Mouse (Mus musculus) ES-E14 (cell line): ENCODE results near the gene Erp27. TPM values are rescaled to one million over a fixed set of nuclear protein-coding genes. Genes with fewer than 3 reads are reported as not detected.
"Not testable (repeated sequence)": the region's sequence is repeated elsewhere in the genome, so short reads cannot be mapped to it uniquely, and the experiment has no call there.

Source experiments
- DNase-seq: peaks from one replicate; pipeline ENCODE4 v3.0.0-alpha.2; 2013; ENCODE audit warnings: low read depth, low spot score
- H3K27ac ChIP-seq: 2 replicates; pipeline ENCODE4 v1.5.1; 2012; ENCODE audit warnings: low read depth, mild to moderate bottlenecking, low read length, moderate library complexity, mixed read lengths; ENCODE audit not compliant: poor library complexity, insufficient read depth, severe bottlenecking
- H3K36me3 ChIP-seq: 2 replicates; pipeline ENCODE4 v1.6.1; 2012; ENCODE audit warnings: mild to moderate bottlenecking, low read length, moderate library complexity, mixed read lengths; ENCODE audit not compliant: control insufficient read depth, poor library complexity, insufficient read depth, severe bottlenecking
- H3K4me1 ChIP-seq, 2 experiments: fragments of 150-350 bp in 1 of 2; sonication (generic) in 1 of 2; 2 replicates each; pipeline ENCODE4 v1.6.1; 2012; ENCODE audit warnings: low read length in 2 of 2, mild to moderate bottlenecking in 1 of 2, mixed read lengths in 1 of 2; ENCODE audit not compliant: control insufficient read depth in 2 of 2, insufficient read depth in 2 of 2, poor library complexity in 1 of 2
- H3K4me3 ChIP-seq, 2 experiments: fragments of 150-350 bp in 1 of 2; sonication (generic) in 1 of 2; 2 replicates each; pipeline ENCODE4 v1.5.1; 2012; ENCODE audit warnings: low read length in 2 of 2, low read depth in 1 of 2, mild to moderate bottlenecking in 1 of 2, mixed read lengths in 1 of 2; ENCODE audit not compliant: insufficient read depth in 1 of 2, poor library complexity in 1 of 2, severe bottlenecking in 1 of 2
- H3K9ac ChIP-seq: 2 replicates; pipeline ENCODE4 v1.6.1; 2012; ENCODE audit warnings: low read depth, mild to moderate bottlenecking, low read length, mixed read lengths; ENCODE audit not compliant: poor library complexity, insufficient read depth, severe bottlenecking
- H3K9me3 ChIP-seq: fragments of 150-350 bp; sonication (generic); 2 replicates; pipeline ENCODE4 v1.6.1; 2012; ENCODE audit warnings: low read depth, mild to moderate bottlenecking, low read length; ENCODE audit not compliant: control insufficient read depth, insufficient read depth
- CHD2 ChIP-seq: IDR thresholded peaks from 2 replicates; pipeline ENCODE4 v1.6.1; 2014; ENCODE audit warnings: mild to moderate bottlenecking, low read depth, low read length, inconsistent platforms
- HCFC1 ChIP-seq: IDR thresholded peaks from 2 replicates; pipeline ENCODE4 v1.6.1; 2012; ENCODE audit warnings: low read length, inconsistent platforms, borderline replicate concordance; ENCODE audit not compliant: insufficient read depth
- MAFK ChIP-seq: IDR thresholded peaks from 2 replicates; pipeline ENCODE4 v1.6.1; 2014; ENCODE audit warnings: mild to moderate bottlenecking, low read depth, low read length, inconsistent platforms; ENCODE audit not compliant: insufficient read depth
- ZC3H11A ChIP-seq: IDR thresholded peaks from 2 replicates; pipeline ENCODE4 v1.6.1; 2012; ENCODE audit warnings: low read depth, mild to moderate bottlenecking, inconsistent platforms, low read length, borderline replicate concordance
- ZNF384 ChIP-seq: IDR thresholded peaks from 2 replicates; pipeline ENCODE4 v1.6.1; 2012; ENCODE audit warnings: low read depth, low read length, inconsistent platforms
- in situ Hi-C, 2 experiments: fragments of 600-800 bp; cut with MboI; formaldehyde crosslinking; loops; one replicate each; pipeline ENCODE4 v1.15.1; 2025; ENCODE audit warnings: low sequenced_read_pairs in 2 of 2, inconsistent platforms in 1 of 2; ENCODE audit not compliant: unreplicated experiment in 2 of 2
- total RNA-seq: library from RNA; depleted of rRNA; stranded (reverse); fragments of 300-350 nt; gene quantifications from 2 replicates; pipeline ENCODE4 v1.2.3, GENCODE M21; 2012

The Erp27 gene
- total RNA-seq, 1 experiment: not detected

GRCm38 (mm10) chr6:136889067-136889466, 32.9 kb downstream of the Erp27 start:
- TF ChIP-seq MAFK: no peak
- TF ChIP-seq ZC3H11A: no peak
- TF ChIP-seq CHD2: no peak
- TF ChIP-seq HCFC1: no peak
- no peak for TF ChIP-seq ZNF384
- H3K4me3 ChIP-seq: no peak overlapping the region
- in situ Hi-C loops: no loop called here

GRCm38 (mm10) chr6:136887854-136888253, 34.1 kb downstream of the Erp27 start:
- no peaks in the 10 kb centered on the region for H3K4me1 ChIP-seq
- no peak overlapping the region for H3K4me3 ChIP-seq
- H3K36me3 ChIP-seq: no peaks in the 10 kb centered on the region
- no peak for DNase-seq
- no peak overlapping the region for H3K9ac ChIP-seq
- in situ Hi-C loops: no loop called here
- no peak for TF ChIP-seq MAFK
- no peak for TF ChIP-seq ZNF384
- no peak for TF ChIP-seq HCFC1
- TF ChIP-seq ZC3H11A: no peak
- no peak for TF ChIP-seq CHD2
- no peak overlapping the region for H3K27ac ChIP-seq
- no peaks in the 10 kb centered on the region for H3K9me3 ChIP-seq

More at GRCm38 (mm10) chr6:136889067-136889466, 32.9 kb downstream of the Erp27 start:
- DNase-seq: no peak
- no peaks in the 10 kb centered on the region for H3K9me3 ChIP-seq
- H3K36me3 ChIP-seq: no peaks in the 10 kb centered on the region
- no peak overlapping the region for H3K27ac ChIP-seq
- H3K4me1 ChIP-seq: no peaks in the 10 kb centered on the region
- H3K9ac ChIP-seq: no peak overlapping the region

- H3K9me3 ChIP-seq, H3K36me3 ChIP-seq, in situ Hi-C loops, H3K9ac ChIP-seq, H3K4me1 ChIP-seq, DNase-seq, H3K27ac ChIP-seq, H3K4me3 ChIP-seq: not testable (repeated sequence)
Measured at GRCm38 (mm10) chr6:136884766-136885165, 37.2 kb downstream of the Erp27 start.

- Histone ChIP-seq H3K9me3 (no peaks in the 10 kb centered on the region), H3K27ac (no peak overlapping the region), H3K36me3 (no peaks in the 10 kb centered on the region), H3K4me3 (no peak overlapping the region), H3K4me1 (no peaks in the 10 kb centered on the region), H3K9ac (no peak overlapping the region)
- DNase-seq: no peak
- in situ Hi-C loops: no loop called here
- TF ChIP-seq HCFC1 (no peak), ZC3H11A (no peak), MAFK (no peak)
Measured at GRCm38 (mm10) chr6:136883961-136884360, 38.0 kb downstream of the Erp27 start.

GRCm38 (mm10) chr6:136883431-136883915, 38.5 kb downstream of the Erp27 start:
- no peaks in the 10 kb centered on the region for H3K9me3 ChIP-seq
- no peaks in the 10 kb centered on the region for H3K36me3 ChIP-seq
- H3K9ac ChIP-seq: no peak overlapping the region
- H3K4me3 ChIP-seq: no peak overlapping the region
- H3K27ac ChIP-seq: no peak overlapping the region
- TF ChIP-seq MAFK: no peak
- TF ChIP-seq CHD2: no peak
- TF ChIP-seq ZC3H11A: no peak
- no peak for TF ChIP-seq HCFC1
- no peak for TF ChIP-seq ZNF384
- DNase-seq: no peak
- in situ Hi-C loops: no loop called here
- no peaks in the 10 kb centered on the region for H3K4me1 ChIP-seq
